34 mouse cellular contexts compared by ENCODE assay signal in genomic region chr3:89780102-89780501, GRCm38 (mm10). TPM values are rescaled to one million over a fixed set of nuclear protein-coding genes. Genes with fewer than 3 reads are reported as not detected.
"Had no signal": no experiment of that assay in that cellular context is flagged by ENCODE, and none has a peak within 500 bp of the region (broad histone marks: within the 10 kb centered on the region; RNA-seq: fewer than 3 reads in every experiment).

No protein-coding gene starts in this region.

- H3K4me2 ChIP-seq: heart, embryonic 11.5 days; heart, embryonic 12.5 days; heart, embryonic 13.5 days; heart, embryonic 15.5 days; hindbrain, embryonic 12.5 days; hindbrain, embryonic 13.5 days; hindbrain, embryonic 14.5 days; hindbrain, embryonic 15.5 days; kidney, embryonic 15.5 days had no signal

- H3K27ac ChIP-seq: heart, embryonic 10.5 days; heart, embryonic 13.5 days; heart, embryonic 15.5 days; hindbrain, embryonic 10.5 days; hindbrain, embryonic 12.5 days; hindbrain, embryonic 13.5 days; hindbrain, embryonic 14.5 days; hindbrain, embryonic 15.5 days; hindbrain, postnatal 0 days; kidney, embryonic 15.5 days; kidney, postnatal 0 days; layer of hippocampus, adult 2 months; left cerebral cortex, adult 2 months had no signal

- ATAC-seq: hindbrain, embryonic 16.5 days; hindbrain, postnatal 0 days; inflammation-experienced regulatory T-cells, adult 6 months; intestine, embryonic 16.5 days had no signal

- H3K27me3 ChIP-seq: heart, embryonic 12.5 days; heart, embryonic 13.5 days; heart, embryonic 15.5 days; hindbrain, embryonic 12.5 days; hindbrain, embryonic 13.5 days; hindbrain, embryonic 15.5 days; kidney, embryonic 15.5 days had no signal

- H3K4me3 ChIP-seq: heart, embryonic 10.5 days; heart, embryonic 12.5 days; heart, embryonic 13.5 days; heart, embryonic 15.5 days; hindbrain, embryonic 10.5 days; hindbrain, embryonic 12.5 days; hindbrain, embryonic 13.5 days; hindbrain, embryonic 15.5 days; kidney, embryonic 15.5 days; layer of hippocampus, adult 2 months; left cerebral cortex, adult 2 months had no signal

- DNase-seq: heart, postnatal 14 days; heart, postnatal 36 days; heart, postnatal 4 days; kidney, adult 11 months; kidney, adult 18-20 months; kidney, adult 2 months; kidney, adult 8-10 months; kidney, adult 9 months; kidney, postnatal 10 days; kidney, postnatal 14 days; kidney, postnatal 25 days; kidney, postnatal 36 days; kidney, postnatal 4 days; layer of hippocampus, adult 9-11 months; layer of hippocampus, postnatal 36 days had no signal

- H3K9me3 ChIP-seq: heart, embryonic 10.5 days; heart, embryonic 12.5 days; heart, embryonic 13.5 days; heart, embryonic 15.5 days; hindbrain, embryonic 10.5 days; hindbrain, embryonic 12.5 days; hindbrain, embryonic 13.5 days; hindbrain, embryonic 15.5 days; kidney, embryonic 15.5 days had no signal

- H3K9ac ChIP-seq: heart, embryonic 12.5 days; heart, embryonic 13.5 days; heart, embryonic 15.5 days; hindbrain, embryonic 12.5 days; hindbrain, embryonic 13.5 days; hindbrain, embryonic 14.5 days; hindbrain, embryonic 15.5 days; kidney, embryonic 15.5 days had no signal

RNA-seq across cellular contexts. Expression of gene She, which starts 51.1 kb away (rescaled TPM):
- total RNA-seq: hematopoietic stem cell, adult 5-6 weeks had no signal
